Mouse (Mus musculus) heart, embryonic 14.5 days (tissue): ENCODE measurements at regions not wholly inside any gene's neighbourhood (a gene's known extent, or its start where the extent isn't known, plus 50 kb on each side); places are given as distances from the start of the nearest gene placed in this dataset.
"Not testable (repeated sequence)": the region's sequence is repeated elsewhere in the genome, so short reads cannot be mapped to it uniquely, and the experiment has no call there.

ENCODE experiments used
- ATAC-seq: fragments of 200-750 bp; cut with Nextera tagmentation; 2 replicates; pipeline ENCODE4 v1.8.0; 2017; ENCODE audit warnings: low read depth, moderate TSS enrichment; ENCODE audit not compliant: insufficient number of reproducible peaks, insufficient read depth, low FRiP score
- H3K27ac ChIP-seq, 2 experiments: fragments of 200-500 bp in 1 of 2; fragments of 300-500 bp in 1 of 2; sonication (generic) in 1 of 2; replicated peaks in 1 of 2; 2 replicates each; pipeline ENCODE4 v1.5.1; 2012 to 2014; ENCODE audit warnings: low read depth in 2 of 2, low read length in 2 of 2, control low read depth in 1 of 2, mild to moderate bottlenecking in 1 of 2, mixed read lengths in 1 of 2; ENCODE audit not compliant: control insufficient read depth in 1 of 2, insufficient read depth in 1 of 2
- H3K27me3 ChIP-seq: fragments of 300-500 bp; sonication (generic); 2 replicates; pipeline ENCODE4 v1.6.1; 2014; ENCODE audit warnings: mild to moderate bottlenecking, low read length, control low read depth; ENCODE audit not compliant: control insufficient read depth, insufficient read depth
- H3K36me3 ChIP-seq: fragments of 300-500 bp; sonication (generic); 2 replicates; pipeline ENCODE4 v1.6.1; 2014; ENCODE audit warnings: mild to moderate bottlenecking, control low read depth, low read length, mixed read lengths; ENCODE audit not compliant: control insufficient read depth, insufficient read depth
- H3K4me1 ChIP-seq, 2 experiments: fragments of 200-500 bp in 1 of 2; fragments of 300-500 bp in 1 of 2; sonication (generic) in 1 of 2; 2 replicates each; pipeline ENCODE4 v1.6.1; 2012 to 2014; ENCODE audit warnings: low read length in 2 of 2, control low read depth in 1 of 2, mixed read lengths in 1 of 2; ENCODE audit not compliant: control insufficient read depth in 2 of 2, insufficient read depth in 2 of 2
- H3K4me2 ChIP-seq: fragments of 300-500 bp; sonication (generic); 2 replicates; pipeline ENCODE4 v1.6.1; 2014; ENCODE audit warnings: mild to moderate bottlenecking, low read length
- H3K4me3 ChIP-seq, 2 experiments: fragments of 200-500 bp in 1 of 2; fragments of 300-500 bp in 1 of 2; sonication (generic) in 1 of 2; 2 replicates each; pipeline ENCODE4 v1.5.1; 2012 to 2014; ENCODE audit warnings: low read length in 2 of 2, mild to moderate bottlenecking in 2 of 2, control low read depth in 1 of 2, low read depth in 1 of 2, moderate library complexity in 1 of 2; ENCODE audit not compliant: control insufficient read depth in 1 of 2, insufficient read depth in 1 of 2
- H3K9ac ChIP-seq: fragments of 300-500 bp; sonication (generic); 2 replicates; pipeline ENCODE4 v1.6.1; 2014; ENCODE audit warnings: mild to moderate bottlenecking, low read length
- H3K9me3 ChIP-seq: fragments of 300-500 bp; sonication (generic); 2 replicates; pipeline ENCODE4 v1.6.1; 2016; ENCODE audit warnings: low read length, control low read depth; ENCODE audit not compliant: control insufficient read depth
- WGBS: fragments of 180-500 bp; shearing (Covaris S2); extraction: QIAGEN DNeasy Blood & Tissue Kit; methylation state at CpG from one replicate; pipeline ENCODE4 v1.1.7; 2014; 5-methylcytosine and 5-hydroxymethylcytosine counted together

GRCm38 (mm10) chr10:7325074-7325473 is 113.0 kb upstream of the Cnksr3 start:
- H3K27me3 ChIP-seq, result no peaks in the 10 kb centered on the region
- no peak overlapping the region for H3K27ac ChIP-seq
- H3K4me2 ChIP-seq, result no peak overlapping the region
- no peak for ATAC-seq
- WGBS, result 47% methylated on average over 4 of the region's 4 CpGs
- no peaks in the 10 kb centered on the region for H3K36me3 ChIP-seq
- H3K9me3 ChIP-seq, result no peaks in the 10 kb centered on the region
- H3K9ac ChIP-seq, result no peak overlapping the region
- H3K4me1 ChIP-seq, result no peaks in the 10 kb centered on the region
- H3K4me3 ChIP-seq, result no peak overlapping the region

GRCm38 (mm10) chr10:7323258-7323657 is 111.2 kb upstream of the Cnksr3 start:
- Histone ChIP-seq H3K4me2 (no peak overlapping the region), H3K4me1 (no peaks in the 10 kb centered on the region), H3K4me3 (no peak overlapping the region), H3K9ac (no peak overlapping the region), H3K9me3 (no peaks in the 10 kb centered on the region), H3K27me3 (no peaks in the 10 kb centered on the region), H3K36me3 (no peaks in the 10 kb centered on the region), H3K27ac (no peak overlapping the region)
- ATAC-seq, result no peak
- WGBS, result 26% methylated on average over 3 of the region's 3 CpGs

GRCm38 (mm10) chr10:7309927-7310326 is 97.9 kb upstream of the Cnksr3 start:
- ATAC-seq, result no peak
- no peaks in the 10 kb centered on the region for H3K36me3 ChIP-seq
- H3K4me2 ChIP-seq, result no peak overlapping the region
- H3K4me1 ChIP-seq, result no peaks in the 10 kb centered on the region
- no peaks in the 10 kb centered on the region for H3K27me3 ChIP-seq
- no peak overlapping the region for H3K9ac ChIP-seq
- H3K4me3 ChIP-seq, result no peak overlapping the region
- H3K9me3 ChIP-seq, result no peaks in the 10 kb centered on the region
- no peak overlapping the region for H3K27ac ChIP-seq
- WGBS, result 75% methylated on average over 3 of the region's 3 CpGs

GRCm38 (mm10) chr10:7305881-7306280 is 93.8 kb upstream of the Cnksr3 start:
- not testable (repeated sequence) for H3K36me3 ChIP-seq, H3K4me1 ChIP-seq, H3K9me3 ChIP-seq, H3K4me2 ChIP-seq, ATAC-seq, H3K9ac ChIP-seq, H3K27me3 ChIP-seq, H3K27ac ChIP-seq, H3K4me3 ChIP-seq
- WGBS, result 52% methylated on average over 3 of the region's 3 CpGs

- H3K4me1 ChIP-seq, result peaks cover 0 to 2% of the 10 kb centered on the region in 2 experiments; a peak in 1 of 4 replicates
- no peak overlapping the region for H3K4me3 ChIP-seq
- no peak for ATAC-seq
- H3K9me3 ChIP-seq, result no peaks in the 10 kb centered on the region
- 80% methylated on average over 7 of the region's 7 CpGs for WGBS
- no peak overlapping the region for H3K4me2 ChIP-seq
- no peak overlapping the region for H3K9ac ChIP-seq
- H3K27ac ChIP-seq, result no peak overlapping the region
- H3K36me3 ChIP-seq, result no peaks in the 10 kb centered on the region
- H3K27me3 ChIP-seq, result no peaks in the 10 kb centered on the region
Observed at GRCm38 (mm10) chr10:7298377-7298776, 86.3 kb upstream of the Cnksr3 start.

GRCm38 (mm10) chr10:7295921-7296320 is 83.9 kb upstream of the Cnksr3 start:
- Histone ChIP-seq H3K27ac (no peak overlapping the region), H3K27me3 (no peaks in the 10 kb centered on the region), H3K4me1 (peaks cover 0 to 2% of the 10 kb centered on the region in 2 experiments; a peak in 1 of 4 replicates), H3K4me3 (no peak overlapping the region), H3K9me3 (no peaks in the 10 kb centered on the region), H3K36me3 (no peaks in the 10 kb centered on the region), H3K9ac (no peak overlapping the region), H3K4me2 (no peak overlapping the region)
- 79% methylated on average over 5 of the region's 5 CpGs for WGBS
- ATAC-seq, result no peak

- Histone ChIP-seq H3K4me3 (no peak overlapping the region), H3K4me2 (no peak overlapping the region), H3K36me3 (no peaks in the 10 kb centered on the region), H3K4me1 (peaks cover 0 to 2% of the 10 kb centered on the region in 2 experiments; a peak in 2 of 4 replicates), H3K9ac (no peak overlapping the region), H3K9me3 (no peaks in the 10 kb centered on the region), H3K27me3 (no peaks in the 10 kb centered on the region), H3K27ac (no peak overlapping the region)
- 75% methylated on average over 5 of the region's 5 CpGs for WGBS
- no peak for ATAC-seq
Observed at GRCm38 (mm10) chr10:7293203-7293602, 81.2 kb upstream of the Cnksr3 start.

GRCm38 (mm10) chr10:7289773-7290411 is 77.9 kb upstream of the Cnksr3 start:
- H3K4me1 ChIP-seq, result peaks cover 0 to 2% of the 10 kb centered on the region in 2 experiments; a peak in 2 of 4 replicates
- no peaks in the 10 kb centered on the region for H3K27me3 ChIP-seq
- H3K4me3 ChIP-seq, result no peak overlapping the region
- H3K4me2 ChIP-seq, result no peak overlapping the region
- no peak; the same call in 1 of the 2 replicates for ATAC-seq
- no peaks in the 10 kb centered on the region for H3K36me3 ChIP-seq
- H3K9ac ChIP-seq, result no peak overlapping the region
- 60% methylated on average over 10 of the region's 10 CpGs for WGBS
- peak overlapping the region; percentile 12 to 38; a peak in 2 of 4 replicates for H3K27ac ChIP-seq
- no peaks in the 10 kb centered on the region for H3K9me3 ChIP-seq
